Mouse (Mus musculus) CH12F3 (cell line): Measurements from ENCODE around the gene Slc29a3.

Experiments
- in situ Hi-C: fragments of 300-500 bp; cut with MboI; formaldehyde crosslinking; loops from 2 replicates; pipeline ENCODE4 v1.14.3; 2020; ENCODE audit warnings: low sequenced_read_pairs

Gene Slc29a3

DNA sequence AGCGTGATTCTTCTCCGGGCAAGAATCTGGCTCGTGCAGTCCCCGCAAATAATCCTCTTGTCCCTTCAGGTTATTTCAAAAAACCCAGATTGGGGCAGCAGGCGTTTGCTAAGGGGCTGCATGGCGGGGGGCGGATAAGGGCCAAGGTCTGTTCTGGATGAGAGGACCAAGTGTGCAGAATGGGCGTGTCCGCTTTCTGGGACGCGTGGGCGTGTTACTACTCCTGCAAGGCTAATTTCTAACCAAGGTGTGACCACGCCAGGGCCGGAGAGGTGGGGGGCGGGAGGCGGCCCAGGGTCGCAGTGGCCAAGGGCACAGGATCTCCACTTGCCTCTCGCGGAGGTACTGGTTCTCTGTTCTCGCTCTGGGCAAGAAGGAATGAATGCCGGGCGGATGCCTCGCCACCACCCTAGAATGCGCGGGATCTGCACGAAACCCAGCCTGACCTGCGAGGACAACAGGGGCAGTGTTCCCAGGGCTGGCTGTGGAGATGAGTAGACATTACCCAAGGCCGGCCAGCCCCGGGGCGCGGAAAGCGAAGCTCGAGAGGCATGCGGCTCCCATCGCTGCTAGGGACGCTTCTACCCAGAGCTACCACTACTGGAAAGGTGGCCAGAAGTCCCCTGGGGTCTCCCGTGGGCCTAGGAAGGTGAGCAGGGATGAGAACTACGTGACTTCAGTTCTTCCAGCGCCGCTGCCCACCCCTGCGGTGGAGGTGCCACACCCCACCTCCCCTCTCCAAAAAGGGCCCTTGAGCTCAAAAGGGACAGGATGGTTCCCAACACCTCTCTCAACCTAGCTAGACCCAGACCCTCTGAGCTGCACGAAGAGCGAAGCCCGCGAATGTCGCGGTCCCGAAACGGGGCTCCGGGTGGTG is 66.6 kb downstream of the Slc29a3 start:
- in situ Hi-C loops: no loop called here

DNA sequence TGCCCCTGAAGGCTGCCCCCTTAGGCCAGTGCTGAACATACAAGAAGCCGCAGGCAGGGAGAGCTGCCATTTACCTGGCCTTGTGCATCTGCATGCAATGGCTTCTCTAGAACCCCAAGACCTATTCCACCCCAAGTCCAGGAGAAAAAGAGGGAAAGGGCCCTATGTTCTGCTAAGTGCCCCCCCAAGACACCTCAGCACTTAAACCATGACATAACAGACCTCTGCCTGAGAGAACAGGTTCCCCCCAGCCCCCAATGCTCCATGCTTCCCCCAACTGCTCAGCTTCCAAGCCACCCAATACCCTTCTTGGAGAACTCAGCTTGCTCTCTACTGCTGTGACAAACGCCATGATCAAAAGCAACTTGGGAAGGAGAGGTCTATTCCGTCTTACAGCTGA is 73.7 kb downstream of the Slc29a3 start:
- in situ Hi-C loops: no loop called here

DNA sequence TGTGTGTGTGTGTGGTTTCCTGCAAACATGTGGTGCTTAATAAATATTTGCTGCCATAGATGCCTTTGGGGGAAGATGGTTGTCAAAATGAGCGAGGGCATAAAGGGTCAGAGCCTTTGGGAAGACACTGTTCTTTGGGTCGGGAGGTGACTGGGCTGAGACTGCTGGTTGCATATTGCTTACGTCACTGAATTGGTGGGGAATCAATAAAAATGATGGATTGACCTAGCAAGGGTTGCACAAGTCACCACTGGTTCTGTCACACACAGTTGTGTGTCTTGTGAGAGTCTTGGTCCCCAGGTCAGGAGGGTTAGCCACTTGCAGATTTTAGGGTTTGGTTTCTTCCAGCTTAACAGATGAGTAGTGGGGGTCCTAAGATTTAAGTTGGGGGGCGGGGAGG is 75.3 kb downstream of the Slc29a3 start:
- in situ Hi-C loops: no loop called here

DNA sequence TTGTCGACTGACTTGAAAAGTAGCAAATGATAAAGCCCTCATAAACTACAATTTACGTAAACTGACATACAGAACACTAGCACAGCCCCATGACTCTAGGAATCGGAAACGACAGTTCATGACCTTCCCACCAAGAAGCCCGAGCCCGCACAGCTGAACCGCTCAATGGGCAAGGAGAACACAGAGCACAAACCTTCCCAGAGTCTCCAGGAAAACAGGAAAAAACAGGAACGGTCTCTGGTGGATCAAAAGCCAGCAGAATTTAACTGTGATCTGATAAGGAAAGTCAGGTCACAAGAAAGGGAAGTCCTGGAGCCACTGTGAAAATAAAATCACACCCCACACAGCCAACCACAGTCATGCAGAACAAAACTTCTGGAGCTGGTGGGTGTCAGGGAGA is 82.4 kb downstream of the Slc29a3 start:
- in situ Hi-C loops: no loop called here

DNA sequence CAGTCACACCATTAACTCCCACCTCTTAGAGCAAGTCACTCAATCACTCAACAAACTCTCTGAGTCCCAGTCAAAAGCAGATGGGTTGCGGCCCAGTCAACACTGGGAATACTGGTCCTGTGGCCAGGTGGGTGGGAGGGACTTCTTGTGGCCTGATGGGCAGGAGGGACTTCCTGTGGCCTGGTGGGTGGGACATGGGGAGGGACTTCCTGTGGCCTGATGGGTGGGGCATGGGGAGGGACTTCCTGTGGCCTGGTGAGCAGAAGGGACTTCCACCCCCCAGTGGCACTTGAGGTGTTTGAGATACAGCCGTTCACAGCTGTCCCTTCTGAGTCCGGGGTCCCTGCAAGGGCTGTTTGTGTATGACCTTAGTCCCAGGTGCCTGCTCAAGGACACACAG is 84.0 kb downstream of the Slc29a3 start:
- in situ Hi-C loops: no loop called here
